Mouse (Mus musculus): ENCODE measurements at regions not wholly inside any gene's neighbourhood (a gene's known extent, or its start where the extent isn't known, plus 50 kb on each side); places are given as distances from the start of the nearest gene placed in this dataset.
"Not testable (repeated sequence)": the region's sequence is repeated elsewhere in the genome, so short reads cannot be mapped to it uniquely, and the experiment has no call there.

- peak; percentile 80 for DNase-seq (ENCODE audit: extremely low read depth, insufficient read length, low spot score)
Measured at GRCm38 (mm10) chr3:121584736-121585151, 52.5 kb upstream of the Slc44a3 start.

GRCm38 (mm10) chr3:121584317-121584716 lies 52.1 kb upstream of the Slc44a3 start:
- DNase-seq (ENCODE audit: extremely low read depth, insufficient read length, low spot score): no peak

- not testable (repeated sequence) for DNase-seq (ENCODE audit: extremely low read depth, insufficient read length, low spot score)
Measured at GRCm38 (mm10) chr3:121582711-121583110, 50.5 kb upstream of the Slc44a3 start.
